Mouse (Mus musculus) frontal cortex, adult 2 months (tissue): ENCODE results near the gene Letm1. TPM values are rescaled to one million over a fixed set of nuclear protein-coding genes. Genes with fewer than 3 reads are reported as not detected.
A peak's percentile ranks its signal among the peaks of the same experiment; 100 is the strongest.

ENCODE experiments used
- DNase-seq, 2 experiments: peaks; one replicate each; pipeline ENCODE4 v3.0.0; 2022; ENCODE audit warnings: low spot score in 1 of 2; ENCODE audit errors: extremely low spot score in 1 of 2
- polyA plus RNA-seq: library from polyadenylated mRNA; depleted of rRNA; stranded (reverse); fragments of >200 nt; gene quantifications from 2 replicates; pipeline ENCODE4 v1.2.3, GENCODE M21; 2012

Letm1 gene
- polyA plus RNA-seq, 1 experiment: 56.2 TPM

DNA sequence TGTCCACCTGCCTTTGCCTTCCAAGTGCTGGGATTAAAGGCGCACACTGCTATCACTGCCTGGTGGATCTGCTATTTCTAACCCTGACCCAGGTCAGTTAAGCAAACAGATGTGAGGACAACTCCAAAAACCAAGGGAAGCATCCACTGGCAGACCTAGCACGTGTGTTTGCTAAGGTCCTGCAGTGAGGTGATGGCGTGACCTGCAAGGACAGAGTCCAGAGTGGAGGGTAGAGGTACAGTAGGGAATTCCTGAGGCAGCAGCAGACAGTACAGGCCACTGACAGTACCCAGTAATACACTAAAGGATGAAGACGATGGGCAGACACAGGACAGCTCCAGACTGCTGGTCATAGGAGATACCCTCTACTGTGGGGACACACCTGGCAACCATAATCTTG, 42.1 kb downstream of the Letm1 start:
- no peak for DNase-seq

GRCm38 (mm10) chr5:33738341-33738740, 44.3 kb downstream of the Letm1 start:
- peak in 1 of 2 experiments; percentile 25 for DNase-seq

- DNase-seq: peak; percentile 49 to 86
Measured at GRCm38 (mm10) chr5:33737903-33738321, 44.7 kb downstream of the Letm1 start.

GRCm38 (mm10) chr5:33736230-33736629, 46.4 kb downstream of the Letm1 start:
- no peak for DNase-seq

DNA sequence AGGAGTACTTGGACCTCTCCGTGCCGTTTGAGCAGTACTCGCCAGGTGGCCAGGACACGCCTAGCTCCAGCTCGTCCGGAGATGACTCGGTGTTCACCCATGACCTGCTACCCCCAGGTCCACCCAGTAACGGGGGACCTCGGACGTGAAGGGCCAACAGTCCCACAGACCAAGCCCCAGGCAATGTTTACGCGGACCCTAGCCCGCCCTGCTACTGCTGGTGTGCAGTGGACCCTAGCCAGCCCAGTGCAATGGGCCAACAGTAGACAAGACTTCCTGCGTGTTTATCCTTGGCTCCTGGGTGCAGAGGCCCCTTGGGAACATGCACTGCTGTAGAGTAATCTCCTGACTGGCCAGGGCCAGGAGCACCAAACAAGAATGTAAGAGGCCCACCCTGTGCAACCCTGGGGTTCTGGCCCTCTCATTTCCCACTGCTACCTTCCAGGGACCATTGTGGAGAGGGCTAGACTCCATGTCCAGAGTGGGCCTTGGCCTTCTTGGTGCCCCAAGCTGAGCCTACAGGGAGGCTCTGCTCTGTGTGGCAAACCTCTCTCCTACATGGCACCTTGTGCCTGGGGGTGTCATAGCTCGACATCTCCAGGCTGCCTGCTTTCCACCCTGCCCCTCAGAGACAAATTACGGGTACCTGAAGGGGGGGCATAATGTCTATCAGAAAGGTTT, 47.1 kb downstream of the Letm1 start:
- no peak for DNase-seq

DNA sequence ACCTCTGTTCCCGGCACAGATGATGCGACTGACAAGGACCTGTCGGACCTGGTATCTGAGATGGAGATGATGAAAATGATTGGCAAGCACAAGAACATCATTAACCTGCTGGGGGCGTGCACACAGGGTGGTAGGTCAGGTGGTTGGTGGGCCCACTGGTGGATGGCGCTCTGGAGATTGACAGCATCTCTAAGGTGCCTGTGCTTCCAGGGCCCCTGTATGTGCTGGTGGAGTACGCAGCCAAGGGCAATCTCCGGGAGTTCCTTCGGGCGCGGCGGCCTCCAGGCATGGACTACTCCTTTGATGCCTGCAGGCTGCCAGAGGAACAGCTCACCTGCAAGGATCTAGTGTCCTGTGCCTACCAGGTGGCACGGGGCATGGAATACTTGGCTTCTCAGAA, 48.8 kb downstream of the Letm1 start:
- DNase-seq: no peak

DNA sequence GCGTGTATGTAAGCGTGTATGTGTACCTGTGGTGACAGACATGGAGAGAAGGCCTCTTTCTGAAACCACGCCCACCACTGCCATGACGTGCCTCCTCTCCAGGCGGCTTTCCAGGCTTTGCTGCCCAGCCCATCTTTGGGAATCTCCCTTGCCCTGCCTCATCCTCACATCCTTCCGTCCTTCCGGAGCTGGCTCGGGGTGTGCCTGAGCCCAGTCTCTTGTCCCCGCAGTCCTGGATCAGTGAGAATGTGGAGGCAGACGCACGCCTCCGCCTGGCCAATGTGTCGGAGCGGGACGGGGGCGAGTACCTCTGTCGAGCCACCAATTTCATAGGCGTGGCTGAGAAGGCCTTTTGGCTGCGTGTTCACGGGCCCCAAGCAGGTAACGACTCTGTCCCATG, 51.6 kb downstream of the Letm1 start:
- peak in 1 of 2 experiments; percentile 26 for DNase-seq

- no peak for DNase-seq
Measured at GRCm38 (mm10) chr5:33730516-33730915, 52.1 kb downstream of the Letm1 start.

DNA sequence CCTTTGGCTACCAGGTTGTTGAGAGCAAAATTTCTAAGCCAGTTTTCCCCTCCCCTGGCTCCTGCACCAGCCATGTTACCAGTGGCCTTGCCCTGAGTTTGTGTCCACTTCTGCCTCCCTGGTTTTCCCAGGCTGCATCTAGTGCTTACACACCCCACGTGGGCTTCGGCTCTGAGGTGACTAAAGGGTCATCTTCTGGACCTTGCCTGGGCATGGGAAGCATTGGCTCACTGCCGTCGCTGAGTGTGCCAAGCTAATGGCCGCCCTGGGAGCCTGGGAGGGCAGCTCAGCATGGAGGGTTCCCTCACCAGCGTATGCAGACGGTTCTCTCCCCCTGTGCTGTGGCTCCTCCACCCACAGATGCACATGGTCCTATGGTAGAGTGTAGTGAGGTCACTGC, 53.8 kb downstream of the Letm1 start:
- no peak for DNase-seq

GRCm38 (mm10) chr5:33726891-33727290, 55.7 kb downstream of the Letm1 start:
- DNase-seq: no peak

- no peak for DNase-seq
Measured at GRCm38 (mm10) chr5:33726081-33726647, 56.5 kb downstream of the Letm1 start.

DNA sequence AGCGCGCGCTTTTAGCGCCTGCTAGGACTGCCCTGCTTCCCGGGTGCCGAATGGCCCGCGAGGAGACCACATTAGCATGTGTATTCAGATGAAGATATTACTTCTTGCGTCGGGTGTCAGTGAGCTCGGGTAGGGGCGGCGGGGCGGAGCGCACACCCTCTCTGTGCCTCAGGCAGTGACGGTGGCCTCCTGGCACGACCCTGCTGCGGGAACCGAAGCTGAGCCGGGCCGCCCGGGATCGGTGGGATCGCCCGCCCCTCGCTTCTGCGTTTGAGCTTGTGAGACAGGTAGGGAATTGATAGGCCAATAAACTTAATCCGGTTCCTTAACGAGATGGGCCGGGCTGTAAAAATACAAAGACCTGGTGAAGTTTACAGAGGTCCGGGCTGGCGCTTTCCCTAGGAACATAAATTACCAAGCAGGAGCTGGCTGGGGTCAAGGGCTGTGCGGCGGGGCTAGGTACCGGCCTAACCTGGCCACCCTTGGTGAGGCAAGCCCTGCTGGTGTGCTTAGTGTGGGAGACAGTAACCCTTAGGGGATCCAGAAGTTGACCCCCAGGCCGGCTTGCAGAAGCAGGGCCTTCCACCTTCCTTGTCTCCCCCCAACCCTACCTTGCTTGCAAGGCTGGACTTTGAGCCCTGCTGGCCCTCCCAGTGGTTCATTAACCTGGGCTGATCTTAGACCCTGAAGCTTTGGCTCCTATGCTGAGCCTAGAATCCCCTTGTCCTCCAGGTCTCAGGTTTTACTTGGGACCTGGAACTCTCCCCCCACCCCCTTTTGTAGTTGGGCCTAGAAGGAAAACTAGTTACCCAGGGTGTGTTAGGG, 58.8 kb downstream of the Letm1 start:
- DNase-seq: no peak

DNA sequence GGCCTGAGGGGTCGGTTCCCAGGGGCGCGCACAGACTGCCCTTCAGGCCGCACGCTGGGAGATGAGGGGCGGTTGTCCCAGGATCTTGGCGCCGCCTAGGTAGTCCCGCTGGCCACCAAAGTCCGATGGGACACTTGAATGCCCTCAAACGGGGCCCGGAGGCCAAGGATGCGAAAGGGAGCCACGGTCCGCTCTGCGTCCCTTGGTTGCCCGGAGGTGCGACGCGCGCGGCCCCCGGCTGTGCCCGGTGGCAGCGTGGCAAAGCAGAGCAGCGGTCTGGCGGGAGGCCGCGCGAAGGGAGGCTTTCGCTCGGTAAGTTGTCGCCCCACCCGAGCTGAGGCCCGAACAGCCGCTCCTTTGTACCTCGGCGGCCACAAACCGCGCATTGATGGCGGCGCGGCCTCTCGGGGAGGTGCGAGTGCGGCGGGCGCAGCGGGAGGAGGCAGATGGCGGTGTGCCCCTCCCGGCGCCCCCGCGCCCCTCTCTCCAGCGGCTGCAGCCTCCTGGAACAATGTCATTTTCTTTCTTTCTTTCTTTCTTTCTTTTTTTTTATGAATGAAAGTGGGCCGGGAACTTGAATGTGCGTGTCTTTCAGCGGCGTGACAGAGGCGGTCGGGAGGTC, 59.5 kb downstream of the Letm1 start:
- DNase-seq: no peak

- no peak for DNase-seq
Measured at GRCm38 (mm10) chr5:33722266-33723018, 60.2 kb downstream of the Letm1 start.

DNA sequence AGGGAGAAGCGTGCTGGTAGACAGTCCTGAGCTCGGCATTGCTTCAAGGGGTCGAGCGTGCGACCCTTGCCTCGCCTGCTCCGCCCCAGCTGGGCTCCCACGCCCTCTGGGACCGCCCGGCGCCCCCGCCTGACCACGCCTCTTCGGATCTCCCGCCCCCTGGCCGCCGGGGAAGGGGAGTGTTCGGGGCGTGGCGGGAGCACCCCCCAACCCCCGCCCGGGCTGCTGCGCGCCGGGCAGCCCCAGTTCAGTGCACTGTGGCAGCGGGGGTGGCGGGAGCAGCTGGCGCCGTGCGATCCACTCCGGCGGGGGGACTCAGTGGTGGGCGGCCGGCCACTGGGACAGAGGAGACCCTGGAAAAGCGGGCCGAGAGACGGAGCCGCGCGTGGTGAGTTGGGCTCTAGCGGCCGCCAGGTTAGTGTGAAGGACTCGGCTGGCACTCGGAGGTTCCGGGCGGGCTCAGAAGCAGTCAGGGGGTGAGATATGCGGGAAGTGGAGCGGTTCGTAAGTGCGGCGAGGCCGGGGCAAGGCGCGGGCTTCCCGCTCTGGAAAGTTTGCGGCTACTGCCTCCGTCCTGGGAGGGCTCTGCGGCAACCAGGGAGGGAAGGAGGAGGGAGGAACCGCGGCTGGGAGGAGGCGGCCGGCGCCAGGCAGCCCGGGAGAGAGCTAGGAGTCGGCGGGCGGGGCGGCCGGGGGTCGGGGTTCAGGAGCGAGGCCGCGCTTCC, 60.9 kb downstream of the Letm1 start, which contains the start of gene Fgfr3:
Gene Fgfr3, plus strand, starts transcription at position 134 of the 725 bp plus-strand sequence.
- no peak for DNase-seq

- no peak for DNase-seq
Measured at GRCm38 (mm10) chr5:33720852-33721490, 61.6 kb downstream of the Letm1 start.

GRCm38 (mm10) chr5:33718460-33718859, 64.2 kb downstream of the Letm1 start:
- DNase-seq: no peak

- no peak for DNase-seq
Measured at GRCm38 (mm10) chr5:33716467-33716866, 66.2 kb downstream of the Letm1 start.

DNA sequence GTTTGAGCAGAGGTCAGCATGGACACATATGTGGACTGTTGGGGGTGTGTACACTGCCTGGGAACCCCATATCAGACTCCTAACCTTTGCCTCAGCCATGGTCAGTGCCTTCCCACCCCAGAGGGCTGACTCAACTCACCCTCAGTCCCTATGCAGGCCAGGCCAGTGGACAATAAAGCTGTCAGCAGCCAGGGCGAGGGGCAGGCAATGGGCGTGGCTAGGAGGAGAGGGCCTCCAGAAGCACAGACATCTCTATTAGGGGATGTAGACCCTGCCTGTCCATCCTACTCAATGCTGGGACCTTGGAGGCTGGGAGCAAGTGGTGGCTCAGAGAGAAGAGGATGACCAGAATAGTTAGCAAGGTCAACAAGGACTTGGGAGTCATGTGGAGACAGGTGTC, 67.4 kb downstream of the Letm1 start:
- DNase-seq: no peak
